ENCODE assay signal across 12 mouse cellular contexts in genomic region chr2:169493609-169494275, GRCm38 (mm10).
A peak's percentile ranks its signal among the peaks of the same experiment; 100 is the strongest.
DNase-seq lines count a peak whose midpoint lies in the region; ATAC-seq and TF ChIP-seq lines count a peak whose summit lies in the region.
"Had no signal": no experiment of that assay in that cellular context is flagged by ENCODE, and none has a peak within 500 bp of the region (broad histone marks: within the 10 kb centered on the region; RNA-seq: fewer than 3 reads in every experiment).

No protein-coding gene starts in this region.

- CTCF ChIA-PET in Patski (lab: Charles Lee), result no interaction called here

- no peak overlapping the region for H3K4me3 ChIP-seq in kidney, postnatal 0 days (replicated peaks; ENCODE audit: low read depth, low read length)
- H3K4me3 ChIP-seq in kidney, embryonic 16.5 days (ENCODE audit: low read length), result no peak overlapping the region
- no peak overlapping the region for H3K4me3 ChIP-seq in embryonic facial prominence, embryonic 11.5 days (ENCODE audit: low read depth, low read length)
- H3K4me3 ChIP-seq in liver, embryonic 13.5 days (replicated peaks), result no peak overlapping the region
- no peak overlapping the region for H3K4me3 ChIP-seq in midbrain, postnatal 0 days (ENCODE audit: low read depth, low read length)
- H3K4me3 ChIP-seq: embryonic facial prominence, embryonic 12.5 days; layer of hippocampus, adult 2 months had no signal

- in situ Hi-C loops in Patski (cut with MboI; ENCODE audit: low pct_unique_long_range_greater_than_20kb), result no loop called here

- no peak overlapping the region for H3K27ac ChIP-seq in kidney, postnatal 0 days
- H3K27ac ChIP-seq in kidney, embryonic 16.5 days (ENCODE audit: low read length), result no peak overlapping the region
- H3K27ac ChIP-seq in embryonic facial prominence, embryonic 11.5 days (replicated peaks; ENCODE audit: low read depth, low read length), result no peak overlapping the region
- H3K27ac ChIP-seq in liver, embryonic 13.5 days, result peak overlapping the region; percentile 34; the same call in 1 of the 2 replicates
- H3K27ac ChIP-seq in midbrain, postnatal 0 days (ENCODE audit: low read depth, low read length), result no peak overlapping the region
- H3K27ac ChIP-seq: embryonic facial prominence, embryonic 12.5 days; layer of hippocampus, adult 2 months had no signal

- POLR2A ChIA-PET in Patski (lab: Charles Lee), result no interaction called here

- 52% methylated on average over 16 of the region's 16 CpGs for WGBS in kidney, postnatal 0 days
- WGBS in kidney, embryonic 16.5 days, result 57% methylated on average over 16 of the region's 16 CpGs
- 64% methylated on average over 16 of the region's 16 CpGs for WGBS in embryonic facial prominence, embryonic 11.5 days
- 66% methylated on average over 16 of the region's 16 CpGs for WGBS in liver, embryonic 13.5 days (ENCODE audit: insufficient replicate concordance)
- WGBS in midbrain, postnatal 0 days, result 51% methylated on average over 16 of the region's 16 CpGs

- no peak overlapping the region for H3K4me2 ChIP-seq in kidney, postnatal 0 days (ENCODE audit: low read length)
- no peak overlapping the region for H3K4me2 ChIP-seq in kidney, embryonic 16.5 days (replicated peaks; ENCODE audit: low read depth, low read length)
- H3K4me2 ChIP-seq in embryonic facial prominence, embryonic 11.5 days (ENCODE audit: low read depth, low read length), result no peak overlapping the region
- 0 out of 2 replicates have a peak overlapping the region, but pooled peaks have one; percentile 19 for H3K4me2 ChIP-seq in liver, embryonic 13.5 days
- no peak overlapping the region for H3K4me2 ChIP-seq in midbrain, postnatal 0 days (ENCODE audit: low read depth, low read length, poor library complexity, severe bottlenecking)
- H3K4me2 ChIP-seq: embryonic facial prominence, embryonic 12.5 days had no signal

- H3K36me3 ChIP-seq in kidney, postnatal 0 days (ENCODE audit: insufficient read depth, low read length), result no peaks in the 10 kb centered on the region
- H3K36me3 ChIP-seq in kidney, embryonic 16.5 days (ENCODE audit: insufficient read depth, low read length), result no peaks in the 10 kb centered on the region
- no peaks in the 10 kb centered on the region for H3K36me3 ChIP-seq in embryonic facial prominence, embryonic 11.5 days (replicated peaks; ENCODE audit: control insufficient read depth, insufficient read depth, low read depth, low read length)
- no peaks in the 10 kb centered on the region for H3K36me3 ChIP-seq in liver, embryonic 13.5 days
- H3K36me3 ChIP-seq in midbrain, postnatal 0 days (ENCODE audit: insufficient read depth, low read length), result no peaks in the 10 kb centered on the region
- H3K36me3 ChIP-seq: embryonic facial prominence, embryonic 12.5 days had no signal

- ATAC-seq in kidney, postnatal 0 days (replicated peaks; ENCODE audit: low FRiP score, low read depth), result no peak
- ATAC-seq in kidney, embryonic 16.5 days (ENCODE audit: low FRiP score, low TSS enrichment), result no peak
- ATAC-seq in Patski, result peak; percentile 44
- peak; percentile 29; the same call in 1 of the 2 replicates for ATAC-seq in embryonic facial prominence, embryonic 11.5 days (replicated peaks; ENCODE audit: insufficient number of reproducible peaks, low FRiP score, low TSS enrichment, low read depth)
- peak; percentile 79 for ATAC-seq in liver, embryonic 13.5 days (ENCODE audit: low read depth)
- no peak for ATAC-seq in midbrain, postnatal 0 days (ENCODE audit: low FRiP score)
- ATAC-seq: hindbrain, embryonic 16.5 days had no signal

- H3K4me1 ChIP-seq in kidney, postnatal 0 days (replicated peaks; ENCODE audit: insufficient read depth, low read length), result no peaks in the 10 kb centered on the region
- 0 out of 2 replicates have a peak, but pooled peaks cover 7% of the 10 kb centered on the region for H3K4me1 ChIP-seq in kidney, embryonic 16.5 days (ENCODE audit: insufficient read depth, low read length)
- no peaks in the 10 kb centered on the region for H3K4me1 ChIP-seq in embryonic facial prominence, embryonic 11.5 days (ENCODE audit: control insufficient read depth, insufficient read depth, low read length)
- H3K4me1 ChIP-seq in liver, embryonic 13.5 days (replicated peaks), result peaks cover 3% of the 10 kb centered on the region
- no peaks in the 10 kb centered on the region for H3K4me1 ChIP-seq in midbrain, postnatal 0 days (ENCODE audit: insufficient read depth, low read length)

- no peaks in the 10 kb centered on the region for H3K27me3 ChIP-seq in kidney, postnatal 0 days (ENCODE audit: insufficient read depth, low read length)
- H3K27me3 ChIP-seq in kidney, embryonic 16.5 days (ENCODE audit: insufficient read depth, low read length), result no peaks in the 10 kb centered on the region
- H3K27me3 ChIP-seq in Patski, result no peaks in the 10 kb centered on the region
- H3K27me3 ChIP-seq in embryonic facial prominence, embryonic 11.5 days (ENCODE audit: control insufficient read depth, insufficient read depth, low read length), result no peaks in the 10 kb centered on the region
- no peaks in the 10 kb centered on the region for H3K27me3 ChIP-seq in liver, embryonic 13.5 days
- H3K27me3 ChIP-seq in midbrain, postnatal 0 days (ENCODE audit: insufficient read depth, low read length), result no peaks in the 10 kb centered on the region
- H3K27me3 ChIP-seq: embryonic facial prominence, embryonic 12.5 days had no signal

- no peak for TF ChIP-seq CTCF in kidney, postnatal 0 days (IDR thresholded peaks at IDR 0.05; ENCODE audit: low read depth)
- no peak for TF ChIP-seq CTCF in Patski (IDR thresholded peaks at IDR 0.05)
- no peak for TF ChIP-seq CTCF in midbrain, postnatal 0 days (IDR thresholded peaks at IDR 0.05)

- DNase-seq in kidney, postnatal 0 days (ENCODE audit: low spot score), result peak; percentile 74
- no peak for DNase-seq in Patski (ENCODE audit: low read depth, low spot score)
- DNase-seq in embryonic facial prominence, embryonic 11.5 days (ENCODE audit: low spot score), result peak; percentile 45
- DNase-seq in liver, embryonic 13.5 days, result no peak
- DNase-seq in frontal cortex, adult 2 months (ENCODE audit: extremely low spot score in 1 of 2, low spot score in 1 of 2), result no peak
- no peak for DNase-seq in midbrain, postnatal 0 days (ENCODE audit: low spot score)
- DNase-seq: left cerebral cortex, postnatal 4 days; thymus, postnatal 25 days had no signal

- H3K9me3 ChIP-seq in kidney, postnatal 0 days (replicated peaks; ENCODE audit: low read length), result no peaks in the 10 kb centered on the region
- no peaks in the 10 kb centered on the region for H3K9me3 ChIP-seq in kidney, embryonic 16.5 days (ENCODE audit: low read length)
- H3K9me3 ChIP-seq in embryonic facial prominence, embryonic 11.5 days (replicated peaks; ENCODE audit: control insufficient read depth, low read length), result no peaks in the 10 kb centered on the region
- no peaks in the 10 kb centered on the region for H3K9me3 ChIP-seq in liver, embryonic 13.5 days (replicated peaks)
- H3K9me3 ChIP-seq in midbrain, postnatal 0 days (ENCODE audit: low read length), result no peaks in the 10 kb centered on the region
- H3K9me3 ChIP-seq: embryonic facial prominence, embryonic 12.5 days had no signal

- no peak overlapping the region for H3K9ac ChIP-seq in kidney, postnatal 0 days (ENCODE audit: low read depth, low read length)
- H3K9ac ChIP-seq in kidney, embryonic 16.5 days (replicated peaks; ENCODE audit: low read length), result no peak overlapping the region
- H3K9ac ChIP-seq in embryonic facial prominence, embryonic 11.5 days (replicated peaks; ENCODE audit: low read length), result no peak overlapping the region
- H3K9ac ChIP-seq in liver, embryonic 13.5 days, result no peak overlapping the region
- no peak overlapping the region for H3K9ac ChIP-seq in midbrain, postnatal 0 days (replicated peaks; ENCODE audit: low read length, poor library complexity, severe bottlenecking)
- H3K9ac ChIP-seq: embryonic facial prominence, embryonic 12.5 days had no signal

Comparison
In these comparisons a context has a peak if more than half of its experiments do, and no peak if none do; other contexts are left out.
1. ATAC-seq: peak in Patski (single experiment), embryonic facial prominence, embryonic 11.5 days (single experiment) and liver, embryonic 13.5 days (single experiment); none in kidney, postnatal 0 days (single experiment), kidney, embryonic 16.5 days (single experiment) and midbrain, postnatal 0 days (single experiment).
2. DNase-seq: peak in kidney, postnatal 0 days (single experiment) and embryonic facial prominence, embryonic 11.5 days (single experiment); none in Patski (single experiment), liver, embryonic 13.5 days (single experiment), frontal cortex, adult 2 months (0 of 2) and midbrain, postnatal 0 days (single experiment).